Mouse (Mus musculus) left cerebral cortex, adult 8-10 months (tissue): Measurements from ENCODE around the gene Slc35e4. TPM values are rescaled to one million over a fixed set of nuclear protein-coding genes. Genes with fewer than 3 reads are reported as not detected.
"Not testable (repeated sequence)": the region's sequence is repeated elsewhere in the genome, so short reads cannot be mapped to it uniquely, and the experiment has no call there.

Experiments
- DNase-seq, 2 experiments: peaks; one replicate each; pipeline ENCODE4 v3.0.0; 2022; ENCODE audit warnings: low spot score in 2 of 2
- total RNA-seq, 4 experiments: library from RNA; stranded (reverse); gene quantifications; 2 replicates each; pipeline ENCODE4 v1.2.4; 2022

Gene Slc35e4
- total RNA-seq, result 10 to 100 TPM; 17.3 to 20.6 (median 19.9) TPM

- DNase-seq, result peak in 1 of 2 experiments; percentile 88
These were observed at the start of gene Slc35e4 for GRCm38 (mm10) chr11:3914109-3914840. Gene Slc35e4 (minus strand): TSS chr11:3914664.

- DNase-seq, result peak; percentile 74 to 77
These were observed 49.3 kb upstream of the Slc35e4 start, which contains the start of gene Pes1 for GRCm38 (mm10) chr11:3963610-3964415. Gene Pes1 (plus strand): TSS chr11:3963975.

- DNase-seq, result no peak
These were observed 48.7 kb upstream of the Slc35e4 start for GRCm38 (mm10) chr11:3963155-3963554.

GRCm38 (mm10) chr11:3961761-3962160 is 47.3 kb upstream of the Slc35e4 start:
- no peak for DNase-seq

- DNase-seq, result no peak
These were observed 46.4 kb upstream of the Slc35e4 start for GRCm38 (mm10) chr11:3960901-3961300.

GRCm38 (mm10) chr11:3955371-3955770 is 40.9 kb upstream of the Slc35e4 start:
- DNase-seq, result not testable (repeated sequence)

GRCm38 (mm10) chr11:3954876-3955275 is 40.4 kb upstream of the Slc35e4 start:
- DNase-seq, result not testable (repeated sequence)

GRCm38 (mm10) chr11:3946386-3946785 is 31.9 kb upstream of the Slc35e4 start:
- no peak for DNase-seq

GRCm38 (mm10) chr11:3941371-3941770 is 26.9 kb upstream of the Slc35e4 start:
- no peak for DNase-seq

- no peak for DNase-seq
These were observed 22.9 kb upstream of the Slc35e4 start for GRCm38 (mm10) chr11:3937321-3937874.

- DNase-seq, result no peak
These were observed 21.9 kb upstream of the Slc35e4 start for GRCm38 (mm10) chr11:3936318-3936717.

GRCm38 (mm10) chr11:3935135-3935534 is 20.7 kb upstream of the Slc35e4 start:
- DNase-seq, result no peak

- no peak for DNase-seq
These were observed 19.4 kb upstream of the Slc35e4 start for GRCm38 (mm10) chr11:3933756-3934285.

GRCm38 (mm10) chr11:3931511-3932211 is 17.2 kb upstream of the Slc35e4 start, which contains the start of gene Tcn2:
Gene Tcn2 (minus strand): TSS chr11:3932159.
- DNase-seq, result peak; percentile 30 to 58

- no peak for DNase-seq
These were observed 16.5 kb upstream of the Slc35e4 start for GRCm38 (mm10) chr11:3930931-3931330.

GRCm38 (mm10) chr11:3930019-3930418 is 15.6 kb upstream of the Slc35e4 start:
- no peak for DNase-seq

- DNase-seq, result peak in 1 of 2 experiments; percentile 3
These were observed 11.5 kb upstream of the Slc35e4 start for GRCm38 (mm10) chr11:3925916-3926315.

GRCm38 (mm10) chr11:3922731-3923130 is 8.3 kb upstream of the Slc35e4 start:
- DNase-seq, result no peak

GRCm38 (mm10) chr11:3922115-3922514 is 7.7 kb upstream of the Slc35e4 start:
- no peak for DNase-seq

GRCm38 (mm10) chr11:3921281-3921850 is 6.9 kb upstream of the Slc35e4 start:
- DNase-seq, result no peak

- no peak for DNase-seq
These were observed 6.0 kb upstream of the Slc35e4 start for GRCm38 (mm10) chr11:3920476-3920875.
